Mouse (Mus musculus) left cerebral cortex, postnatal 14 days (tissue): ENCODE results near the gene Lrrc28. TPM values are rescaled to one million over a fixed set of nuclear protein-coding genes. Genes with fewer than 3 reads are reported as not detected.

Experiments
- DNase-seq, 2 experiments: peaks; one replicate each; pipeline ENCODE4 v3.0.0; 2021 to 2022; ENCODE audit warnings: low spot score in 2 of 2, mixed read lengths in 1 of 2
- intact Hi-C: fragments of 180-260 bp; cut with DNase I; formaldehyde crosslinking; loops from one replicate; pipeline ENCODE4 v1.15.1; 2025
- total RNA-seq, 2 experiments: library from RNA; stranded (reverse); gene quantifications; 2 replicates each; pipeline ENCODE4 v1.2.3; 2021

Gene Lrrc28
- total RNA-seq, 2 experiments from 2014 or later, result 34.1 to 34.8 TPM

DNA sequence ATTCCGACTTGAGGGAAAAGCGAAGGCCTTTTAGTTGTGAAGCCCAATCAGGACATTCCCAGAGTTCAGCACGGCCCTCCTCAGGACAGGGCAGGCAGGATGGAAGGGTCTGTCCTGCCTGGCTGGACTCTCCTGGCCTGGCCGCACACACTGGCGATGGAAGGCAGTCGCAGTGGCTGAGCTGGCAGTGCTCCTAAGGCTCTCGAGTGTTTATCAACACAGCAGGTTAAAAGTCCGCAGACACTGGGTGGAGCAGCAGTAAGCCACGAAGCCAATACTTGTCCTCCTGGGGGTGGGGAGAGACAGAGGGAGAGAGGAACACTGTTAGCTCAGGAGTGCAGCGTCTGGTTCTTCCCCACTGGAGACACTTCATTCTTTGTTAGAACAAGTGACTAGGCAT is 130.2 kb downstream of the Lrrc28 start:
- DNase-seq, result no peak
- intact Hi-C loops, result no loop called here

GRCm38 (mm10) chr7:67514380-67514779 is 130.7 kb downstream of the Lrrc28 start:
- DNase-seq, result no peak

DNA sequence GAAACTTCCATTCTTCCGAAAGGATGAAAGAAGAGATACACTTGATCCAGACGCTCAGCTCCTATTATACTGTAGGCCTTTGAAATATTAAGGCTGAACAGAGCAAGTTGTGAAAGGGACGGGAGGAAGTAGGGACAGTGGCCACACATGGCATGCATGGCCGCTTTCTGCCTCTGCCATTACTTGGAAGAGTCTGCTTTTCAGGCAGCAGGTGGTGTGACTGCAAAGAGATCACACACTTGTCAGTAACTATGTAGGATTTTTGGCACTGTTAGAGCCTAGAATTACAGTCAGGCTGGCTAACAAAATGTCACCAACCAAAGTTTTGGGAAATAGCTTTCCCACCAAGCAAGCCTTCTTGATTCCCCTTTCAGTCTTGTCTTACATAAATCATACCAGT is 131.4 kb downstream of the Lrrc28 start:
- no peak for DNase-seq
- intact Hi-C loops, result no loop called here

More at GRCm38 (mm10) chr7:67514380-67514779, 130.7 kb downstream of the Lrrc28 start:
- intact Hi-C loops, result no loop called here

- no peak for DNase-seq
- intact Hi-C loops, result no loop called here
Observed at GRCm38 (mm10) chr7:67511606-67512005, 133.5 kb downstream of the Lrrc28 start.

GRCm38 (mm10) chr7:67503281-67504010 is 141.6 kb downstream of the Lrrc28 start:
- peak; percentile 40 to 55 for DNase-seq
- intact Hi-C loops, result no loop called here

GRCm38 (mm10) chr7:67502631-67503030 is 142.4 kb downstream of the Lrrc28 start:
- no peak for DNase-seq
- intact Hi-C loops, result no loop called here

GRCm38 (mm10) chr7:67500878-67501277 is 144.2 kb downstream of the Lrrc28 start:
- no peak for DNase-seq
- intact Hi-C loops, result no loop called here

DNA sequence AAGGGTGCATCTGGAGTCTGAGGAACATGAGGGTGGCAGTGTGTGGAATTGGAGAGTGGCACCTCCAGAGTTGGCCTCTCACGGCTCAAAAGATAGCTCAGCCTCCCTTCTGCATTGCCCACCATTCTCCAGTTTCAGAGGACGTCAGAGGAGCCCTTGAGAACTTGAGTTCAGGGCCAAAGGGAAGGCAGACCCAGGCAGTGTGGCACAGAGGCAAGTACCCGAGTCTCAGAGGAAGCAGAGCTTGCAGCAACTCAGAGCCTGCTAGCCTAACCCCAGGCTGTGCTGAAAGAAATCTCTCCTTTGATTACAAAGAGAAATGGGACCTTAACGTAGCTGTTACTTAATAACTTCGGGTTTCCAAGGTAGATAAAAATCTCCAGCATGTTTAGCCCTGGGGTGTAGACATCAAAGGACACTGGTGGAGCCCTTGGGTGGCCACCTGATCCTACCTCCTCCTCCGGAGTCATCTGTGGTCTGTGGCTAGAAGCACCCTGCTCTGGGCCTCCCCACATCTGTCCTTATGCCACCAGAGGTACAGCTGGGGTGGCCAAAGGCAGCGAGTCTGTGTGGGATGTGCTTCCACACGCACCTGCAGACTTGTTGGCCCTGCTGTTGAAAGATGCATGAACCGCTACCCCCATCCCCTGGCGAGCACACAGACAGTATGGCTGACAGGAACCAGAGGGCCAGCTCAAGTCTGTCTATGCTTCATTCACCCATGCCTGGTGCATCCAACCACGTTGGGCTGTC is 144.8 kb downstream of the Lrrc28 start:
- DNase-seq, result no peak
- intact Hi-C loops, result no loop called here

DNA sequence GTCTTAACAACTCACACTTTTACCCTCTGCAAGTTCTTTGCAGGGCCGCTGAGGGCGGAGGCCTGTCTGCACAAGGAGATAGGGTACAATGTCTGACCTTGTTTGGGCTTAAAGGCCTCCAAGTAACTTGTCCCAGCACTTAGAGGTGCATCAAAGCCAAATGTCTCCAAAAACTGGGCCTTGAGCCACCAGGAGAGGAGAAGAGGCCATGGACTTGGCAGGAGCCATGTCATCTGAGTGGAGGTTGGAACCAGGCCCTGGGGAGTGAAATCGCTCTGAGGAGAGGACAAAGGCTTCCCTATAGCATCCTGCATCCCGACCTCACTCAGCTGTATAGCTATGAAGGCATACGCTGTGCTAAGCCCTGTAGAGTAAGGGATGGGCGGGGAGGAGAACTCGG is 145.6 kb downstream of the Lrrc28 start:
- DNase-seq, result no peak
- intact Hi-C loops, result no loop called here

DNA sequence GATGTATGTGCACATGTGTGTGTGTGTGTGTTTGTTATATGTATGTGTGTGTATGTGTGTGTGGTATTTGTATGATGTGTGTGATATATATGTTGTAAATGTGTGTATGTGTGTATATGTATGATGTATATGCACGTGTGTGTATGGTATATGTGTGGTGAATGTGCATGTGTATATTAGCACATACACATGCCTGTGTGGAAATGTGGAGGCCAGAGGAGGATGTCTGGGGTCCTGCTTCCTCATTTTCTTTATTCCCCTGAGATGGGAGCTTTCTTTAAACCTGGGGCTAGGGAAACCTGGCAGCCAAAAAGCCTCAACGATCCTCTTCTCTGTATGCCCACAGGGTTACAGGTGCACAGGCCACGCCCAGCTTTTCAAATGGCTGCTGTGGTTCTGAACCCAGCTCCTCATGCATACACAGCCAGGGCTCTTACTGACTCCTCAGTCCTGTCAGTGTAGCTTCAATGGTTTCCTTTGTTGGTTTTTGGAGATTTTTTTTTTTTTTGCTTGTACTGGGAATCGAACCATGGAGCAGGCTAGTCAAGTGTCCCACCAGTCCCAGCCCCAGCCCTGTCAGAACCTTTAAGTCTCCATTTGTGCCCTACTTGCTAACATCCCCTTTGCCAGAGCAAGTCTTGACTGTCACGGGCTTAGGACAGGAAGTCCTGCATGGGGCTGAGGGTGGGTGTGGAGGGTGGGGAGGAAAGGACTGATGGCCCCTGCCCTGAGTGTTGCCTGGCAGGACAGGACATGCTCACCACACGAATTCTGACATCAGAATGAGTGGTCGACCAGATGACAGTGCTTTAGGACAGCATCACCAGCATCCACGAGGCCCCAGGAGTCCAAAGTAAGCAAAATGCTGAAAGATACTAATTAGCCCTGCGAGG is 151.0 kb downstream of the Lrrc28 start:
- intact Hi-C loops, result no loop called here
- no peak for DNase-seq

DNA sequence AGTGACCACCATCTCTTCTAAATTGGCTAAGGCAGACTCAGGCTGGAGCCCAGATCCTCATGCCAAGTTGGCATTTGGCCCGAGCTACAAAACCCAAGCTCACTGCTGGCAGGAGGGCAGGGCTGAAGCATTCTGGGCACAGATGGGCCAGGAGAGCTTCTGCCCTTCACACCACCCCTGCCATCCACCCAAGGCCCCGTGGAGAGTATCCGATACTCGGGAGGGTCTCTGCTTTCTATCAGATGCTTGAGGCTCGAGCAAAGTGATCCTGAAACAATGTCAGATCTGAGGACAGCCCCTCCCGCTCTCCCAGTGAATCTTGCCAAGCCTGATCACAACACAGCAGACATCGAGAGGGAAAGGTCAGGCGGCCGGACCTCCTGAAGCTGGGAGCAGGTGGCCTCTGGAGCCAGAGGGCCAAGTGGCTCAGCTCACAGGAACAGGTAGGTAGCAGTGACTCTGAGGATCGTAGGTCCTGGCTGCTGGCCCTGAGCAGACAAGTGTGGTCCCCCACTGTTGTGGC is 157.1 kb downstream of the Lrrc28 start:
- intact Hi-C loops, result no loop called here
- DNase-seq, result peak in 1 of 2 experiments; percentile 57

DNA sequence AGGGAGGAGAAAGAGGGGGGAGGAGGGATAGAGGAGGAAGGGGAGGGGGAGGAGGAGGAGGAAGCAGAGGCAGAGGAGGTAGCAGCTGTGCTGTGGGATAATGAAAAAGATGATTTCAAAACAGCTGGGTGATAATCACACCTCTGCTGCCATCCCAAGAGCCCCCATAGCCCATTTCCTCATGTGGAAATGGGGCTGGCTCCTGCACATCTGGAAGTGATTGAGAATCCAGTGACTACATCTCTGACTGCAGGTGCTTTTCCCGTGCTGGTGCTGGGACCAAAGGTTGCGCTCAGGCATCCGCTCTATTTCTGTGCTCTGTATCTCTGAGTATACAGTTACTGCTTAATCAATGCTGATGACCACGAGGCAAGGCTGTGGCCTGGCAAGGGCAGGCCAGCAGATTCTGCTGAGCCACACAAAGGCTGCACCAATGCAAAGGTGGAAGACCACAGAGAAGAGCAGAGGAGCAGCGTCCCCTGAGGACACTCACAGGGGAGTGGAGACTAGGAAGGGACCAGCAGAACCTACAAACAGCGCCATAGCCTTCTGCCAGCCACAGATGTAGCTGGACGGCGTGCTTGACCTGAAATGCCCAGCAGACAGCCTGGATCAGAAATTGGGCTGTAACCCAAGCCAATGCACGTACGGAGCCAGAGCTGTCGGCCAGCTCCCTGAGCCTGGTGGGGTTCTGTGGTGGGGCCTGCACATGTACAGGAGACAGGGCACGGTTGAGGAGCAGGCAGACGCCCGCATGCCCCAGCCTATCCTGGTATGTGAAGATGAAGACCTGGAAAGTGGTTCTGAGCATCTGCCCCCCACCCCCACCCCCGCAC is 157.9 kb downstream of the Lrrc28 start:
- intact Hi-C loops, result no loop called here
- DNase-seq, result no peak

DNA sequence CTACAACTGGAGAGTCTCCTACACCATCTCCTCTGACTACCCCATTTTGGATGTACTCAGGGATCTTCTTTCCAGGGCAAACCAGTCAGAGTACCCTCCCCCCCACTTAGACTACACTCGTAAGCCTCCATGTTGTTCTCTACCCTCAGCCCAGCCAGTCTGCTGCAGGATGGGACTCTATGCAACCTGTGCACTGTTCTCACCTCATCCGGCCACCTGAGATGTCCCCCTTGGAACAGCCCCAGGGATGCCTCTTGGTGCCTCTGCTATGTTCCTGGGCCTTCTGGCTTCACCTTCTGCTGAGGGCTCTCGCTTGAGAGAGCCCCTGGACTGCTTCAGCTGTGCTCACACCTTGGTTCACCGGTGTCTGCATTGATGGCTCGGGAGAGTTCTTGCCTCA is 158.7 kb downstream of the Lrrc28 start:
- intact Hi-C loops, result no loop called here
- no peak for DNase-seq

DNA sequence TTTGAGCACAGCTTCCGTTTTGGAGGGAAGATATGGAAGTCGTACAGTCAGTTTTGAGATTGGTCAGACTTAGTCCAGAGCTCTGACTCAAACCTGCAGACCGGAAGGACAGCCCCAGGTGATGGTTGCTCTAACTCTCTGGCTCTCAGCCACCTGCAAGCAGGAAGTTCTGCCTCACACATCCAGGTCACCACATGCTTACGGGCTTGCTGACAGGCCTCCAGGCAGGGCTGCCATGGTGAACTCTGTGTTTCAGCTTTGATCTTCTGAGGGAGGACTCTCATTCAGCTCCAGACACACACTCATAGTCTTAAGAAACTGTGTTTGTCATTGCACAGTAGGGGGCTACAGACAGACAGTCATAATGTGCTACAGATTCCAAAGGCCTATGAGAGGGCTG is 161.4 kb downstream of the Lrrc28 start:
- DNase-seq, result no peak
- intact Hi-C loops, result no loop called here

GRCm38 (mm10) chr7:67479576-67480413 is 165.3 kb downstream of the Lrrc28 start:
- DNase-seq, result no peak
- intact Hi-C loops, result no loop called here

GRCm38 (mm10) chr7:67479168-67479567 is 165.9 kb downstream of the Lrrc28 start:
- intact Hi-C loops, result no loop called here
- no peak for DNase-seq

GRCm38 (mm10) chr7:67477996-67478395 is 167.1 kb downstream of the Lrrc28 start:
- DNase-seq, result peak; percentile 32 to 43
- intact Hi-C loops, result no loop called here

DNA sequence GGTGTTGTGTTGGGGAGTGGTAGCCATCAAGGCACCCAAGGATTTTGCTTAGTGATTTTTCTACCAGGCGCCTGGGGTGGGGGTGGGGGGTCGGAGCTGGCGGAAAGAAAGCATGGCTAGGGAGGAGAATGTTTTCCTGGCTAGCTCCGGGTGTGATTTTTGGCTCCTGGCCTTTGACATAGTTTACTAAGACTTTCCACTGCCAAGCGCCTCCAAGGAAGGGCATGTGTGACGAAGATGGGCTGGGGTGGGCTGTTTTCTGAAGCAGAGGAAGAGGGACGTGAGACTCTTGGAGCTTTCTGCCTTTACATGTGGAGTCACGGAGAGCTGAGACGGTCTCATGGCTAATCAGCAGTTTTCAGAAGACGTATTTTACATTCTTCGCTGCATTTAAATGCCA is 173.8 kb downstream of the Lrrc28 start:
- DNase-seq, result no peak
- intact Hi-C loops, result no loop called here
